Mouse (Mus musculus) adrenal gland, adult 8-10 months (tissue): Measurements from ENCODE around the gene Rwdd2b. TPM values are rescaled to one million over a fixed set of nuclear protein-coding genes. Genes with fewer than 3 reads are reported as not detected.
A peak's percentile ranks its signal among the peaks of the same experiment; 100 is the strongest.

Source experiments
- DNase-seq: peaks from one replicate; pipeline ENCODE4 v3.0.0; 2022
- total RNA-seq, 4 experiments: library from RNA; stranded (reverse); gene quantifications; 2 replicates each; pipeline ENCODE4 v1.2.4; 2022

The Rwdd2b gene
- total RNA-seq, 4 experiments from 2014 or later: 6.3 to 8.1 (median 6.7) TPM

DNA sequence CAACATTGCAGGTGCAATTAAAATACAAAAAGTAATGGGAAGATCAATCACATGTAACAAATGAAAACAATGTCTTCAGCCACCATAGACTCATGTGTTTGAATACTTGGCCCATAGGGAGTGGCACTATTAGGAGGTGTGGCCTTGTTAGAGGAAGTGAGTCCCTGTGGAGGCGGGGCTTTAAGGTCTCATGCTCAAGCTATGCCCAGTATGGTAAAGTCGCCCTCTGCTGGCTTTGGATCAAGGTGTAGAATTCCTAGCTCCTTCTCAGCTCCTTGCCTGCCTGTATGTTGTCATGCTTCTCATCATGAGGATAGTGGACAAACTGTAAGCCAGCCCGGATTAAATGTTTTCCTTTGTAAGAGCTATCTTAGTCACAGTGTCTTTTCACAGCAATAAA, 35.4 kb downstream of the Rwdd2b start:
- no peak for DNase-seq

DNA sequence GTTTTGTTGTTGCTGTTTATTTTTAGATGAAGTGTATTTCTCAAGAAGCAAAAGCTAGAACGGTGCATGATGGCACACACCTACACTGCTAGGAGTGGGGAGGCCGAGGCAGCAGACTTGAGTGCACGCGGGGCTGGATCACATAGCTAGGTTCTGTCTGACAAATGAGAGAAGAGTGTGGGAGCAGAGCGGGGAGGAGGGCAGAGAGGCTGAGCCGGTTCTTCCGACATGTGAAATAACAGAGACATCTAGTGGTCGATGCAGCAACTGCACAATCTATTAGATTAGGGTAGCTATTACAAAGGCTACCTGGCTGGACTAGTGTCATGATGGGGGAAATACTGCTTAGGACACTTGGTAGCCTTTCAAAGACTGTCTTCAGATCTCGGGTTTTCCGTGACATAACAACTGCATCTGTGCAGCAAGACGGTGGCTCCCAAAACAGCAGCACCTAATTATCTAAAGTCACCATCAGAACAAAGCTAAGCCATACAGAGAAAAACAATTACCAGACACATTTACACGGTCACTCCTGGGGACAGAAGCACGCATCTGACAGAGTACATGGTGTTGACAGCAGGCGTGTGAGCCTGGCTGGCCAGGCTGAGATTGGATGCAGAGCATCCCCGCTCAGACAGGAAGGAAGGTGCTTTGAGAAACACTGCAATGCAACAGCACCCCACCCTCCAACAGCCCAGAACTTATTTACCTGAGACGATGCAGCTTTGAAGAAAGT, 46.4 kb downstream of the Rwdd2b start:
- peak; percentile 24 for DNase-seq

DNA sequence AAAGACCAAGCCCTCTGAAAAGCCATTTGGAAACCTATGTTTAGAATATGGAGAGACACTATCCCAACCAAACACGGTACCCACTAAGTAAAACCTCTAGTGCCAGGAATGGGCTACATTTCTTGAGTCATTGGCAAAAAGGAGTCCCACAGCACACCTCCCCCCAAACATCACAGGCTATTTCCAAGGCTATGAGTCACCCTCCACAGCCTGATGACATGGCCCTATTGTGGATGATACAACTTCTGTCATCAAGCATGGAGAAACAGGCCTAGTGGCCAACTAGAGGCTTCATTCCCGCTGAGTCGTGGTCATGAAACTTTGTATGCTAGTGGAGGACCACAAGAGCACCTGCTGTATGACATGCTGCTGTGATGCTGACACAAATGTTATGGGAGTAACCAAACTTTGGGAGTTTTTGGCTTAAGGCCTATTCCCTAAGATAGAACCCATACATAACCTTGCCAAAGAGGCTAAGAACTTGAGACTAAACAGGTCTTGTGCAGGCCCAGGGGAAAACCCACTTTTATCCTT, 52.9 kb downstream of the Rwdd2b start:
- DNase-seq: peak; percentile 40

DNA sequence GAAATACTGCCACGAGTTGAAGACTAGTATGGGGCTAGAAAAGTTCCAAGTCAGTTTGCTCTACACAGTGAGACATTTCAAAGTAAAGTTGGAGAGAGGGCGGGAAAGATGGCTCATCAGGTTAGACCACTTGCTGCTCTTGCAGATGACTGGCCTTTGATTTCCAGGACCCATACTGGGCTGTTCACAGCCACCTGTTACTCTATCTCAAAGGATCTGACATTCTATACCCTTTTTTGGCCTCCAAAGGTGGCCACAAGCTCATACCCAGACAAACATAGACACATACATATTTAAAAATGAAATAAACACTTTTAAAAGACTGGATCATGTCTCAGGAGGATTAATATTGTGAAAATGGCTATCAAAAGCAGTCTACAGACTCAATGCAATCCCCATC, 56.0 kb downstream of the Rwdd2b start:
- no peak for DNase-seq

Other genes with a start within 250 kb of the Rwdd2b start
- gene N6amt1, start 86.4 kb downstream of the Rwdd2b start, total RNA-seq: 10 to 100 TPM; 22.8 to 27.8 (median 26.7) TPM
- 10 to 100 TPM; 33.7 to 41.1 (median 37.8) TPM for gene Ltn1, start 8.0 kb downstream of the Rwdd2b start, total RNA-seq
- gene Usp16, start 14.1 kb upstream of the Rwdd2b start, total RNA-seq: 10 to 100 TPM; 64.2 to 72.5 (median 68.0) TPM
- gene Cct8, start 55.3 kb upstream of the Rwdd2b start, total RNA-seq: 100 to 1,000 TPM; 174 to 216 (median 181) TPM
- 1 to 10 TPM in 2 of 4 experiments, under 1 TPM in 2; 0.77 to 1.3 (median 1.1) TPM for gene Map3k7cl, start 112.8 kb upstream of the Rwdd2b start, total RNA-seq